Mouse (Mus musculus) cerebellum, postnatal 10 days (tissue): ENCODE measurements around the gene Bcat1.

Experiments used
- DNase-seq, 2 experiments: peaks; one replicate each; pipeline ENCODE4 v3.0.0; 2021; ENCODE audit warnings: mixed read lengths in 2 of 2

Bcat1 gene

DNA sequence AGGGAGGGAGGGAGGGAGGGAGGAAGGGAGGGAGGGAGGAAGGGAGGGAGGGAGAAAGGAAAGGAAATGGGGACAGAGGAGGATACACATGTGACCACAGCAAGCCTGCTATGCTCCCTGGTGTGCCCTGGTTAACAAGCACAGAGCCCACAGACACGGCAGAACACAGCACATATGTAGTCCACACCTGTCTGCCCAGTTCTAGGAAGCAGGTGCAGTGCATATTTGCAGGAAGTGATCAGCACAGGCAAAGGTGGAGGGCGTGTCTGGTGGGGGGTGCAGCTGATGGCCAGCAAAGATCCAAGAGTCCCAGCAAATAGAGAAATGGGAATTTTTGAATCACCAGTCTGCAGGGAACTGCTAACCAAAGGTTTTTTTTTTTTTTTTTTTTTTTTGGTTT, 23.3 kb downstream of the Bcat1 start:
- no peak for DNase-seq

GRCm38 (mm10) chr6:145050899-145051298, 25.1 kb downstream of the Bcat1 start:
- DNase-seq, result no peak

DNA sequence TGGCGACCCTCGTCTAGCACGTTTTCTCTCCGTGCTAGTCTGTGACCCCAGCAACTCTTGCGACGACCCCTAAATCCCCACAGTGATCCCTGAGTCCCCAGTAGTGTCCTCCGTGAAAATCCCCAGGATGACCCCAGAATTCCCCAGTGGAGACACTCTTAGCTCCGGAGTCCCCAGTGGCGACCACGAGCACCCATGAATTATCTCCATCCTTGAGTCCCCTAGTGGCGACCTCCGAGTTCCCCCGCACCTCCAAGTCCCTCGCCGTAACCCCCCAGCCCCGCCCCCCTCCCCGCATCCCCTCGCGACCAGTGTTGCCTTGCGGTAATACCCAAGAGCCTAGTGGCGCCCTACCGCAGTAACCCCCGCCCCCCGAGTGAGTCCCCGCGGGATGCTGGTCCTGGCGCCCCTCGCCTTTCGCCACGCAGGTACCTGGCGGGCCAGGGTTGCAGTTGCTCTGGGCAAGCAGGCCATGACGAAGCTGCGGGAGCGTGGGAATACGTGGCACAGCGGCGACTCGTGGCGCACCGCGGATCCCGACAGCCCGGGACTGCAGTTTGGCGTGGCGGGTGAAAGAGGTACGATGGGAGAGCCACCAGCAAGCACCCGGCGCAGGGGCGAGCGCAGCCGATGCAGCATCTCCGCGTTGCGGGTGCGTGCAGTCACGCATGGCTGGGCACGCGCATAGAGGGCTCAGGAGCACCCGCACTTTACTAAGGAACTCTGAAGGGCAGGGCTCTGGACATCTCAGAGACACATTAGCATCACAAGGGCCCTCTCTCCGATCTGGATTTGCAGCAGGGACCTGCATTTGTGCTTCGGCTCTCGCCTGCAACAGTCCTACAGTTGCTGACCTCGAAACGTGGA, 27.6 kb downstream of the Bcat1 start:
- DNase-seq, result peak; percentile 72 to 78

DNA sequence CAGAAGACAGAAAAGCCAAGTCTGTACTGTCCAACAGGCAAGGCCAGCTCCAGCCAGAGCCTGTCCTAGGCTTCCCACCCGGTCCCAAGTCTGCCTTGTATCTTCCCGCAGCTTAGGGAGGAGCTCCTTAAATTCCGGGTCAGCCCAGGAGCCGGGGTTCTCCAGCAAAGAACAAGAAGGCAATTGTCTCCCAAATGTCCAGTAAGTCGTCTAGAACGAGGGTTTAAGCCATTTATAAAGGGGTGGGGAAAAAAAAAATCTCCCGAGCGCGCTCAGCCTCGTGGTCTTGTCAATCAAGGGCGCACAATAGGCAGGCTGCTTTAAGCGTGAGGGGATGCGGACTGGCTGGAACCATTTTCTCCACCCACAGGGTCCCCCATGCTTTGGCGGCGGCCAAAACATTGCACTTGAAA, 28.5 kb downstream of the Bcat1 start:
- peak; percentile 78 to 80 for DNase-seq

DNA sequence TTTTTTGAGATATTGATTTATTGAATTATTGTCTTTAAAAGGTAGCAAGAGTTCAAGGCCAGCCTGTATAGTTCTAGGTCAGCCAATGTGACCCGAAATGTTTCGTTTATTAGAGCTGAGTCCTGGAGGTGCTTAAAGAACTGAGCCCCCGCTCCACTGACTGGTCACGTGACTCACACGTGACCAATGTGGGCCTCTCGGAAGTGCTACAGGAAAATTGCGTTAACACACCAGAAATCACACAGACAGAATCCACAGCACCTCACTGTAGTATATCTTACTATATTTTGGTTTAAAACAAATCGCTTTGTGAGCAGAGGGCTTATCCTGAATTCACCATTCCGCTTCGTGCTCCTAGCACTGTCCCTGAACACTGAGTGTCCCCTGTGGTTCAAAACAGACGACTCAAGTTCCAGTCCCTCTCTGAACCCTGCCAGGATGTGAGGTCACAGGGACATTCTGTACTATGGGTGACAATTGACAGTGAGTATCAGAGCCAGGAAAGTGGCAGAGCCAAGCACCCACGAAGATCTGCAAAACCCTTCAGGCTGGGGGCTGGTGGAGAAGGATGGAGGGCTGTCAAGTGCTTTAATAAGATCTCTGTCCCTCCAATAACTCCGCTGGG, 29.6 kb downstream of the Bcat1 start:
- DNase-seq, result peak; percentile 62

GRCm38 (mm10) chr6:145044916-145045574, 30.9 kb downstream of the Bcat1 start:
- DNase-seq, result peak; percentile 60 to 63

GRCm38 (mm10) chr6:145040732-145041131, 35.3 kb downstream of the Bcat1 start:
- DNase-seq, result no peak

- DNase-seq, result no peak
Observed at GRCm38 (mm10) chr6:145037626-145038025, 38.4 kb downstream of the Bcat1 start.

- no peak for DNase-seq
Observed at GRCm38 (mm10) chr6:145035412-145035811, 40.6 kb downstream of the Bcat1 start.

DNA sequence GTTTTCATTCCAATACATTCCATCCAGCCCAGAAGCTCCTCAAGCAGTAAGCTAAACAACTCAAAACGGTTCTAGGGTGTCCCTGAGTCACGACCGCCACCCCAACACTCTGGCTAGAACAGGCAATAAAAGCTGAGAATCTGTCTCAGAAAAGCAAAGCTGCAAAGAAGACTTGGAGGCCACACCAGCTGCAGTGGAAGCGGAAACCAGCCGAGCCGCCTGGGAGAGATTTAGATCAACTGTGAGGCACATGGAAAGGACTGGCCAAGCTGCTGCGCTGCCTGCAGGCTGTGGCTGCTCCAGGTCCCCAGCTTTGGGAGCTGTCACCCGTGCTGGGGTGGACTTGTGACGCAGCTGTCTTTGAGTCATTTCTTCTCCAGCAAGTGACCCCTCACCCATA, 45.4 kb downstream of the Bcat1 start:
- DNase-seq, result no peak

DNA sequence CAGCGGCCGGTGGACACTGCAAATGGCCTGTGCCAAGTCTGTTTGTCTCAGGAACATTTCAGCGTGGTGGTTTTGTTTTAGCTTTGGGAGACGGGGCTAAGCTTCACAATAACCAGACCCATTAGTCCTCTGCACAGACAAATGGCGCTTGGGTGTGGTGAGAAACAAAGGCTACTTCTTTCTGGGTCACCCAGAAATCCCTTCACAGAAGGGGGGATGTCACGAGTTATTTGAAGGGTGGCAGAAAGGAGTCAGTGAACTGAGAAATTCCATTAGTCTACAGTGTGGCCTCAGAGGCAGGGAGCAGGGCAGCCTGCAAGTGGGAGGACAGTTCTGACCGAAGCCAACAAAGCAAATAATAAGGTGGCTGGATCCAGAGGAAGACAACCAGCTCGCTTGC, 52.0 kb downstream of the Bcat1 start:
- no peak for DNase-seq

GRCm38 (mm10) chr6:145022966-145023725, 52.8 kb downstream of the Bcat1 start:
- peak; percentile 76 to 83 for DNase-seq

DNA sequence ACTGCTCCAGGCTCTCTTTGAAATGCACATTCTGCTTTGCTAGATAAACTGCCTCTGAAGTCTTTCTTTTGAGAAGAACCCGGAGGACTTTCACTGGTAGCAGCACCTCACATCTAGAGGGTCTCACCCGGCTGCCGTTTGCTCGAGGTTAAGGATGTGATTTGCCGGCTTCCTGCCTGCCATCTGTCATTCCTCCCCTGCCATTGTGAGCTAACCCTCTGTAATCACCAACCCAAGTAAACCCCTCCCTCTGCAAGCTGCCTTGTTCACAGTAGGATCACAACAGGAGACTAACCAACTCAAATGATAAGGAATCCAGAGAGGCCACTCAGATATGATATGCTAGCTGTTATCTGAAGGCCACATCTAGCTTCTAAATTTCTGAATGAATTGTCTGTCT, 53.6 kb downstream of the Bcat1 start:
- peak in 1 of 2 experiments; percentile 40 for DNase-seq

DNA sequence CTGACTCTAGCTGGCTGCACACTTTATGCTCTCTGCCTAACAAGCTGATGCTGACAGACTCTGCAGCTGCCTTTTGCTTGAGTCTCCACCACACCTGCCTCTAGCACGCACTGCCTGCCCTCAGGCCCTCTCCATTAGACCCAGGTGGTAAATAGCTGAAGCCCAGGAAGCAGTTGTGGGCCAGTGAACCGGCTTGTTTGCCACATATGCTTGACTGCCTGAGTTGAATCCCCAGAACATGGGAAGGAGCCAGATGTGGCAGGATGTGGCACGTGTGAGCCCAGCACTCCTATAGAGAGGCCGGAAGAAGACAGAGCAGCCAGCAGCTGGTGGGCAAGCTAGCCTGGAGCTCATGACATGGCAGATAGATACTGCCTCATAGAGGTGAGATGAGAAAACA, 55.4 kb downstream of the Bcat1 start:
- DNase-seq, result no peak

DNA sequence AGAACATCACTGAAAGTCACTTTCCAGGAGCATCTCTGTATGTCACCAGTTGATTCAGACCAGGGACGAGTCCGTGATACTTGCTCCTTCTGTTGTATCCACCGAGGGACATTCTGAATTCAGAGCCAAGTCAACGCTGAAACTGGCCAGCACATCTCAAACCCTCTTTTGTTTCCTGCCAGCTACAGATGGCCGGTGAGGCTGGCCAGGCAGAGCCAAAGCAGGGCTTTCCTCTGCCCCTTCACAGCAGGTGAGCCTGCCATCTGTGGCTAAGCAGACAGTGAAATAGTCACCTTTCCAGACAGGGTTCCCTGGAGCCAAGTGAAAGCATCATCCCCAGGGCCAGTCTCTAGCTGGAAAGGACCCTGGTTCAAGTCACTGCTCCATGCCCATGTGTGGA, 57.7 kb downstream of the Bcat1 start:
- DNase-seq, result peak; percentile 95 to 97

DNA sequence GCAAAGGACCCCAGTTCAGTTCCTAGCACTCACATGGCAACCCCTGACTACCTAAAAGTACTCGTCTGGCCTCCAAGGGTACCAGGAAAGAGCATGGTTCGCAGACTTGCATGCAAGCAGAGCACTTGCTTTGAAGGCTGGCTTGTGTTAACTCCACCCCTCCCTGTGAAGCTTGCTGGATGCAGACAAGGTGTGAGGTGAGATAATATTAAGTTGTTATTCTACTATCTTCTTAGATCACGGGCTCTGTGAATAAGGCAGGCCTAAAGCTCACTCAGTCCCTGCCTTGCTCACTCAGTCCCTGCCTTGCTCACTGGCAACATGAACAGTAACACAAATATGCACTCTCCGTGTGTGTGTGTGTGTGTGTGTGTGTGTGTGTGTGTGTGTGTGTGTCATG, 58.5 kb downstream of the Bcat1 start:
- DNase-seq, result no peak

DNA sequence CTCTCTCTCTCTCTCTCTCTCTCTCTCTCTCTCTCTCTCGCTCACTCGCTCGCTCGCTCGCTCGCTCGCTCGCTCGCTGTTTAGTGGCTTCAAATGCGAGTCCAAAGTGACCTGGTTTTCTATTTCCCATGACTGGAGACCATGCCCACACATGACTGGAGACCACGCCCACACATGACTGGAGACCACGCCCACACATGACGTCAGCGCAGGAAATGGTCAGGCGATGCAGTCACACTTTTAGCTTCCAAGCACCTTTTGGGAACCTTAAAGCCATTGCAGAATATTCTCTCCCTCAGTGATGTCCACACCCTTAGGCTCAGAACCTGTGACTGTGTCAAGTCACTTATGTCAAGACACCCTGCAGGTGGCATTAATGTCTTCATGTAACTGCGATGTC, 59.3 kb downstream of the Bcat1 start:
- no peak for DNase-seq

- DNase-seq, result peak; percentile 42 to 44
Observed at GRCm38 (mm10) chr6:145014944-145015343, 61.0 kb downstream of the Bcat1 start.

DNA sequence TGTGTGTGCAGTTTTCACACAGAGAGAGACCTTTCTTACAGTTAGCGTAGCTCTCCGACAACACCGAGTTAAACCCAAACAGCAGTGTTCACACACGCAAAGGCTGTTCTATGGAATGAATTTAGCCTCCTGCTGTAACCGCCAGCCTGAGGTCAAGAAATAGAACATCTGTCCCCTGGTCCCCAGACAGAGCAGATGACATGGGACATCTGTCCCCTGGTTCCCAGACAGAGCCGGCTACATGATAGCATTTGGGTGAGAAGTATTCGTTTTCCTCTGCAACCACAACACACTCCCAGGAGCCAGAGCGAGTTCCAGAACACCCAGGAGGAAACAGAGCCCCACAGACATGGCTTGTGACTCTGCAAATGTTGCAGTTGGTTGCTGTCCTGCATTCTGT, 63.3 kb downstream of the Bcat1 start:
- no peak for DNase-seq

DNA sequence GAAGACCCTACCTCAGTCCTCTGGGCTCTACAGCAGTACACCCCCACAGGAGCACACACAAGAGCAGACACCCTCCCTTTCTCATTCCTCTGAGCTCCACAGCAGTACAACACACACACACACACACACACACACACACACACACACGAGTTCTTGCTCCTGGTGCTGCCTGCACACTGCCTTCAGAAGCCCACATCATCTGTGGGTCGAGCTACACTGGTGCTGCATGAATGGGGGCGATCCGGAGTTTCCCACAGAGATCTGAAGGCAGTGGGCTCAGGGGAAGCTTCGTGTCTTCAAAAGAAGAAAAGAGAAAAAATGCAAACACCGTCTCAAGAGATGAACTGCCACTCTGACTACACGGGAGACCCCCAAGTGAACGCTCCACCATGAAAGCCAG, 64.8 kb downstream of the Bcat1 start:
- DNase-seq, result no peak

- DNase-seq, result peak; percentile 82 to 84
Observed at GRCm38 (mm10) chr6:145009859-145010818, 65.8 kb downstream of the Bcat1 start.

GRCm38 (mm10) chr6:145003459-145003858, 72.5 kb downstream of the Bcat1 start:
- no peak for DNase-seq
